Mouse (Mus musculus): ENCODE data around the gene Cd2.

Cd2 gene

GRCm38 (mm10) chr3:101228868-101229550 is 58.7 kb downstream of the Cd2 start:
- DNase-seq (ENCODE audit: low read depth, low spot score): no peak

GRCm38 (mm10) chr3:101228066-101228465 is 59.7 kb downstream of the Cd2 start:
- no peak for DNase-seq (ENCODE audit: low read depth, low spot score)
